Mouse (Mus musculus) erythroblast, embryonic 14.5 days (primary cell): ENCODE measurements at regions not wholly inside any gene's neighbourhood (a gene's known extent, or its start where the extent isn't known, plus 50 kb on each side); places are given as distances from the start of the nearest gene placed in this dataset.
A peak's percentile ranks its signal among the peaks of the same experiment; 100 is the strongest.

ENCODE experiments used
- H3K27me3 ChIP-seq: 2 replicates; pipeline ENCODE4 v1.6.1; 2012; ENCODE audit warnings: inconsistent platforms; ENCODE audit not compliant: control insufficient read depth
- H3K36me3 ChIP-seq: 2 replicates; pipeline ENCODE4 v1.6.1; 2012; ENCODE audit warnings: mild to moderate bottlenecking, inconsistent platforms; ENCODE audit not compliant: control insufficient read depth
- H3K4me1 ChIP-seq: 2 replicates; pipeline ENCODE4 v1.6.1; 2012; ENCODE audit warnings: inconsistent platforms; ENCODE audit not compliant: control insufficient read depth
- H3K4me3 ChIP-seq: replicated peaks from 2 replicates; pipeline ENCODE3; 2012; ENCODE audit warnings: moderate library complexity, mild to moderate bottlenecking, inconsistent platforms
- H3K9me3 ChIP-seq: 2 replicates; pipeline ENCODE4 v1.6.1; 2012; ENCODE audit warnings: low read length, inconsistent platforms, mixed read lengths; ENCODE audit not compliant: control insufficient read depth
- GATA1 ChIP-seq: IDR thresholded peaks from 2 replicates; pipeline ENCODE4 v1.6.1; 2012; ENCODE audit warnings: low read length, inconsistent platforms, mixed read lengths
- TAL1 ChIP-seq: IDR thresholded peaks from 3 replicates; pipeline ENCODE4 v1.6.1; 2012; ENCODE audit warnings: low read length, inconsistent platforms, mixed read lengths

DNA sequence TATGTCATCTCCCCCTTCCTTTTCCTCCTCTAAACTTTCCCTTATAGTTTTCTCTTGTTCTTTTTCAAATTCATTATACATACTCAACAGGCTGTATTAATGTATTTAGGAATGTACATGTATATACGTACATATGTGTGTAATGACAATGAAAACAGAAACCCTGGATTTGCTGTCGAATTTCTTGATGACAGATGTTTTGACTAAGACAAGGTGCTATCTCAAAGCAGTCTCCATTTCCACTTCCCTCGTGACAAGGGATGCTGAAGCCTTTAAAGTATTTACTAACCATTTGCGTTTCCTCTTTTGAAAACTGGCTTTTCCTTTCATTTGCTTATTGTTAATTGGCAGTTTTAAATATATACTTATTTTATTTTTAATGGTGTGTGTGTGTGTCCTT lies 171.3 kb upstream of the Nrip1 start:
- H3K27me3 ChIP-seq = no peaks in the 10 kb centered on the region
- no peak overlapping the region for H3K4me3 ChIP-seq
- no peaks in the 10 kb centered on the region for H3K4me1 ChIP-seq
- TF ChIP-seq TAL1 = no peak
- TF ChIP-seq GATA1 = no peak
- H3K36me3 ChIP-seq = no peaks in the 10 kb centered on the region
- no peaks in the 10 kb centered on the region for H3K9me3 ChIP-seq

DNA sequence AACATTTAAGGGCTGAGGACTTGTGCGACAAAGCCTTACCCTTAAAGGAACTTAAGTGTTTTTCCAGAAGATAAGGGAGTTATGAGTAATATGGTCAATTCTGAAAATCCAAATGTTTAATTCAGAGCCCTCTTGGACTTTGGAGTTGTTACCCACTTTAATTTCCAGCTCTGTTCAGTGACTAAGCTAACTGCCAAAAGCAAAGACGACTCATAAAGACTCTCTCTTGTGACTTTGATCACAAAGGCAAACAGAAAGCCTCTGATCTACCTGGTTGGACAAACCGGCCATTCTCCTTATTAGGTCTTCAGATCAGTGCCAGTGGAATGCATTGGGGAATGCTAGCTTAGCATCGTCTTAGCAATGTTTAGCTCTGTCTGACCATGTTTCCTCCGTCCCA lies 167.3 kb upstream of the Nrip1 start:
- H3K4me3 ChIP-seq = no peak overlapping the region
- TF ChIP-seq TAL1 (no peak), GATA1 (no peak)

DNA sequence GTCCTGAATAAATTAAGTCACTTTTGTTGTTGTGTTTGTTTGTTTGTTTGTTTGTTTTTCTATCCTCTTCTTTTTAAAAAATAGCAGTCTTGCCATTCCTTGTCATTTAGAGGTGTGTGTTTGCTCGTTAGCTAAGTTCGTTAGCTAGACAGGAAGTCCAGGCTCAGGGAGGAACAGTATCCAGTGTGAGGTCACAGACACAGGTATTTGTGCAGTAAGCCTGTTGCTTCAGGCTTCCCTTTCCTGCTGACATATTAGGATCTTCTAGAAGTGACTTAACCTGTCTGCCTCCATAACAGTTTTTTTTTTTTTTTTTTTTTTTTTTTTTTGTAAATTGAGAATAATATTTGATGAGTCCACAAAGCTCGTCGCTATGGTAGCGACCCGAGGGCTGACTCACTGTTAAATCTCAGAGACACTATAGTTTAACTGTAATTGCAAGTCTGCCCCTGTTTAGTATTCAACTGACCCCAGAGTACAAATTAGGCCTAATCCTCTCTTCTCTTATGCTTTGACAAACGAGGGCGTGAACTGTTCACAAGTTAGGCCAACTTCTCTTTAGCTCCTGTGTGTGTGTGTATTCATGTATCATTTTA lies 166.8 kb upstream of the Nrip1 start:
- H3K4me3 ChIP-seq = no peak overlapping the region
- TF ChIP-seq GATA1 (no peak), TAL1 (peak; percentile 20; the same call in 1 of the 3 replicates)
- no peaks in the 10 kb centered on the region for H3K36me3 ChIP-seq
- H3K27me3 ChIP-seq = no peaks in the 10 kb centered on the region
- H3K4me1 ChIP-seq = no peaks in the 10 kb centered on the region
- no peaks in the 10 kb centered on the region for H3K9me3 ChIP-seq

More for the DNA sequence above, 167.3 kb upstream of the Nrip1 start:
- H3K4me1 ChIP-seq = no peaks in the 10 kb centered on the region
- H3K36me3 ChIP-seq = no peaks in the 10 kb centered on the region
- no peaks in the 10 kb centered on the region for H3K9me3 ChIP-seq
- H3K27me3 ChIP-seq = no peaks in the 10 kb centered on the region

DNA sequence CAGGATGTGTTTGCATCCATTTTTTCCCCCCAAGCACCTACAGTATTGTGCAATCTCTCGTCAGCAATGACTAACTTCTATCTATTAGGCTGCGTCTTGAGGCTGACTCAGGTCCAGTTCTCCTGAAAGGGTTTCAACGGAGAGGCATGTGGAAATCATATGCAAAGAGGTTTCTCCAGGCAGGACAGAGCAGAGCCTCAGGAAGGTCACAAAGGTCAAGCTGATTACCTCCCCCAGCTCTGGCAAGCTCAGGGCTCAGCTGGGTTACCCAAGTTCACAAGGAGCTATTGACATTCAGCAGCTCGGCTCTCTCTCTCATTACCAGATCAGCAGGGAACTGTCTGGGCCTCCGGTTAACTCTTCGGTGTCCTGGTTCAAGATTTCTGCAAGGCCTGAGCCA lies 166.0 kb upstream of the Nrip1 start:
- TF ChIP-seq TAL1 = no peak
- TF ChIP-seq GATA1 = no peak
- H3K4me1 ChIP-seq = no peaks in the 10 kb centered on the region
- H3K36me3 ChIP-seq = no peaks in the 10 kb centered on the region
- H3K9me3 ChIP-seq = no peaks in the 10 kb centered on the region
- H3K27me3 ChIP-seq = no peaks in the 10 kb centered on the region
- no peak overlapping the region for H3K4me3 ChIP-seq

DNA sequence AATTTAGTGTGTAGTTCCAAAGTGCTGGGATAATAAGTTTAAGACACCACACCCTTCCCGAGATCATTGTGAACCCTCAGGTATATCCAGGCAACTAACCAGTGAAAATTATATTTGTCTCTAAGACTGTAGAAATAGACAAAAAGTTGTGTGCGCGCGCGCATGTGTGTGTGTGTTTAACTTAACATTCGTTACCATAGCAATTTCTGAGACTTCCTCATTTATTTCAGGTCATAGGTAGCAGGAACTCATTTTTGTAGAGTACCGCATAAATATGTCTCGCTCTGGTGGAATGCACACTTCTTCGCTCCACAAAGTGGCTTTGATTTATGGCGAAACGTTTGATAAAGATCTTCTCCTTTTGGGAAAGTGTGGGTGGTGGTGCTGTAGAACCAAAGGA lies 164.2 kb upstream of the Nrip1 start:
- TF ChIP-seq GATA1 (no peak), TAL1 (no peak)
- no peaks in the 10 kb centered on the region for H3K9me3 ChIP-seq
- no peak overlapping the region for H3K4me3 ChIP-seq
- H3K4me1 ChIP-seq = no peaks in the 10 kb centered on the region
- no peaks in the 10 kb centered on the region for H3K27me3 ChIP-seq
- H3K36me3 ChIP-seq = no peaks in the 10 kb centered on the region

DNA sequence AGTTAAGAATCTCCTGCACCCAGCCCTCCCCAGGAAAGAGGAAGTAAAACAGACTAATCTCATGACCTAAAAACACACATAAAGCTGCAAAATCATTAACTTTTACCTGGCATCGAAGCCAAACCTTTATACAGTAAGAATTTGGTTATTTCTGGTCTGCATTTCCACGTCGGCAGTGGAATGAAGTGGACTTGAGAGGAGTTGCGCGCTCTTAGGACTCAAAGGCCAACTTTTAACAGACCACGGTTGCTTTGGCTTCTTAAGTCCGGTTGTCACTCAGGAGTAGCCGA lies 159.2 kb upstream of the Nrip1 start:
- H3K9me3 ChIP-seq = no peaks in the 10 kb centered on the region
- H3K4me1 ChIP-seq = no peaks in the 10 kb centered on the region
- H3K4me3 ChIP-seq = no peak overlapping the region
- no peaks in the 10 kb centered on the region for H3K36me3 ChIP-seq
- no peak for TF ChIP-seq TAL1
- TF ChIP-seq GATA1 = no peak
- no peaks in the 10 kb centered on the region for H3K27me3 ChIP-seq

DNA sequence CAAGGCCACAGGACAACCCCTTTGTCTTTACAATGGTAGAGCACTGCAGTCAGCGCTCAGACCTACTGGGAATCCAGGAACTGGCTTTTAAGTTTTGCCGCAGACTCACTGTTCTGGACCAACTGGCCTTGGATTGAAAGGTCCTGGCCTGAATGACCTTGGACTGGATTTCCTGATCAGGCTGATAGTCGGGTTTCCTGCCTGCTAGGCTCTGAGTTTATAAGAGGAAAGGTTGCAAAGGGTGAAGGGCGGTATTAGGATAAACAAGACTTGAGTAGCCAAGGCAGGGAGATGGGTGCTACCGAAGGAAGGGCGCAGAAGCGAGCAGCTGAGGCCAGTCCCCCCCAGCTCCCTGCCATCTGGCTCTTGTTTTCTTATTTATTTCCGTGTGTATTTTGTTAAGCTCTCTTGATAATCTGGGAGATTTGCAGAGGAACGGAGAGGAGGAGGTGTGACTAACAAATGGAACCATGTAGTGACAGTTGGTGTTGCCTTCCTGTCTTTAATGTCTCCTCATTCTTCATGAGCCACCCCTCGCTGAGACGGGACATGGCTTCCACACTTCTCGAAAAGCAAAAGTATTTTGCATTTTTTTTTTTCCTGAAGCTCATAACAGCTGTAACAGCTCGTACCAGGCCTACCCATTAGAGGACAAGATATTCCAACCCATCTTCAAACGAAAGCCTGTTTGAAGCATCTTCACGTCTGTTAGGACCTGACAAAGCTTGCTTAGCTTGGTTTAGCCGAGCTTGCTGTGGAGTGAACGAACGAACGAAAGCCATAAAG lies 158.7 kb upstream of the Nrip1 start:
- TF ChIP-seq TAL1 (no peak), GATA1 (no peak)
- Histone ChIP-seq H3K4me3 (no peak overlapping the region), H3K36me3 (no peaks in the 10 kb centered on the region), H3K9me3 (no peaks in the 10 kb centered on the region), H3K4me1 (no peaks in the 10 kb centered on the region), H3K27me3 (no peaks in the 10 kb centered on the region)

DNA sequence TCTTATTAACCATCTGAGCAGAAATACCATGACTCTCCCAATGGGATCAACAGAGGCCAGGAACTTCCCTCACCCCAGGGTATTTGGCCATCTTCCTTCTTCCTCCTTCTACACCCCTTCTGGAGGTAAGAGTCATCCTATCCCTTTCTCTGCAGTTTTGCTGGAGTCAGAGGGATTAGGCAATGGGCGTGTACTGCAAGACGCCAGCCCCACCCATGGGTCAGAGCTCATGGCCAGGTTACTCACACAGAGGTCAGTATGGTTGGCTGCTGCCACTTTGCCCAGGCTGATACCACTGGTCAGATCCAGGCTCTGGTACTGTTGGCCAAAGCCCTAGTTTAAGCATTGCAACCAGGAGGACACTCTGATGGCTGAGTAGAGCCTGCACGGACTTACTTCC lies 157.3 kb upstream of the Nrip1 start:
- TF ChIP-seq GATA1 = no peak
- TF ChIP-seq TAL1 = no peak
- no peak overlapping the region for H3K4me3 ChIP-seq
- no peaks in the 10 kb centered on the region for H3K27me3 ChIP-seq
- no peaks in the 10 kb centered on the region for H3K36me3 ChIP-seq
- no peaks in the 10 kb centered on the region for H3K4me1 ChIP-seq
- no peaks in the 10 kb centered on the region for H3K9me3 ChIP-seq

DNA sequence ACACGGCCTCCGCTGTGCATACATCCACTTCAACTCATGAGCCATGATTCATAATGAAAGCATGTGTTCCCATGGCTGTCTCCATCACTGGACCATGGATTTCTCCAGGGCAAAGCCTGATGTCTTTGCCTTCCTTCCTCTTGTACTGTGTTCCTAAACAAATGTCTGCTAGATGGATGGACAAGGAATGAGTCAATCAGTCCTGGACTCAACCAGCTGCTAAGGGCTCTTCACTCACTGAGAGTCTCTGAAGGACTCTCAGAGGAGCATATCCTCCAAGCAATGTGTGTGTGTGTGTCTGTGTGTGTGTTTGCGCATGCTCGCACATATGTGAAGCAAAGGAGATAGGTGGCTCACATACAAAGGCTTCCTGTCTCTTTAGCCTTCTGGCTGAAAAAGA lies 156.0 kb upstream of the Nrip1 start:
- no peaks in the 10 kb centered on the region for H3K36me3 ChIP-seq
- no peaks in the 10 kb centered on the region for H3K4me1 ChIP-seq
- no peak overlapping the region for H3K4me3 ChIP-seq
- H3K9me3 ChIP-seq = no peaks in the 10 kb centered on the region
- TF ChIP-seq TAL1 (no peak), GATA1 (no peak)
- no peaks in the 10 kb centered on the region for H3K27me3 ChIP-seq
